Mouse (Mus musculus) cerebral cortex, adult 2 months (tissue): Measurements from ENCODE around the gene A930009A15Rik.

Experiments
- WGBS: fragments of 180-500 bp; shearing (Covaris S2); methylation state at CpG from one replicate; pipeline ENCODE4 v1.1.7; 2018; 5-methylcytosine and 5-hydroxymethylcytosine counted together

A930009A15Rik gene

GRCm38 (mm10) chr10:115569712-115570491, at the start of gene A930009A15Rik:
TSS of gene A930009A15Rik (plus strand) at chr10:115569986.
- WGBS = 60% methylated on average over 15 of the region's 15 CpGs

- WGBS = 39% methylated on average over 17 of the region's 17 CpGs
These were observed 49.3 kb upstream of the A930009A15Rik start for GRCm38 (mm10) chr10:115520200-115521080.

GRCm38 (mm10) chr10:115521081-115521451, 48.7 kb upstream of the A930009A15Rik start:
- WGBS = 47% methylated on average over 4 of the region's 4 CpGs

DNA sequence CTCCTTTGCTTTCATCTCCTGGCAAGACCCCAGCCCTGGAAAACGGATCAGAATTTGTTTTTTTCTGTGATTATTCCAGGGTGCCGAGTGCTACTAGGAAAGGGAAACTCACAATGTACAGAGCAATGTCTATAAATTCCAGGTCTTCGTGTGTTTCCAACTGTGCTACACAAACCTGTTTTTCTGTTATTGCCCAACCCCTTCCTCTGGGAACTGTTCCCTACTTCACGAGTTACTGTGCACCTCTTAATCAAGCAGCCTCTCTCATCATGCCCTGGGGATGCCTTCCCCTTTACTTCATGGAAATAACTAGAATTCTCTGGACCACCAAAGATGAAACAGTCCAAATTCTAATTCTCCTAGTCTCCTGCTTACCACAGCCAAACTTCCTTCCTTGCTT, 40.9 kb upstream of the A930009A15Rik start:
- 68% methylated on average over 4 of the region's 4 CpGs for WGBS

- WGBS = 87% methylated on average over 12 of the region's 12 CpGs
These were observed 40.0 kb upstream of the A930009A15Rik start for GRCm38 (mm10) chr10:115529768-115530167.

- 79% methylated on average over 2 of the region's 2 CpGs for WGBS
These were observed 39.0 kb upstream of the A930009A15Rik start for GRCm38 (mm10) chr10:115530746-115531145.

DNA sequence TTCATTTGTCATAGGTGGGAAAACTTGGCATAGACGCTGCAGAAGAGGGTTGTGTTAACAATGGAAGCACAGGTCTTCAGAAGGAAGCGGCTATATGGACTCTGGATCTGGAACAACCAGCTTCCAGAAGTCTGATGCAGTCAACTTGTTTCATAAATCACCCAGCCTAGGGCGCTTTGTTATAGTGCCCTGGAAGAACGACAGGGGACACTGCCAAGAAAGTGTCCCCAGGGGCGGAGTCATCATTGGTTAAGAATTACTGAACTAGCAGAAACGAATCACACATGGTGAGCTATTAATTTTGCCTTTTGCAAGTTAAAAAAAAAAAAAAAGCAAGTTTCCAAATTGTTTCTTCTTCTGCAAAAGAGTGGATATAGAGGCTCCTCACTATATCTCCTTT, 26.9 kb upstream of the A930009A15Rik start:
- WGBS = 81% methylated on average over 6 of the region's 6 CpGs

DNA sequence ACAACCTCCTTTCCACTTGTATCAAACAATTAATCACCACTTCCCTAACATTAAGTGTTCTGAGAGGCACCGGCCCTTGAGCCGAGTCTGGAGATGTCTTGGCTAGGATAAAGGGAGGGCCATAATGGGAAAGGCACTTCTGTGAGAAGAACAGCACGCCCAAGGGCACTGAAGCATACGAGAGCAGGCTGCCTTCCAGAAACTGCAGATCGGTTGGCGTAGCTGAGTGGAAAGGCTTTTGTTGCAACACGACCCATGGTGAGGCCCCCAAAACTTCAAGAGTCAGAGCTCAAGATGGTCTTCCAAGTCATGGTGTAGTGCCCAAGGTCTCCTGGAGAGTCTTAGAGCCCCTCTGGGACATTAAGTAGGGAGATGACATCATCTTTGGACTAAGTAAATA, 19.5 kb upstream of the A930009A15Rik start:
- 65% methylated on average over 7 of the region's 7 CpGs for WGBS

DNA sequence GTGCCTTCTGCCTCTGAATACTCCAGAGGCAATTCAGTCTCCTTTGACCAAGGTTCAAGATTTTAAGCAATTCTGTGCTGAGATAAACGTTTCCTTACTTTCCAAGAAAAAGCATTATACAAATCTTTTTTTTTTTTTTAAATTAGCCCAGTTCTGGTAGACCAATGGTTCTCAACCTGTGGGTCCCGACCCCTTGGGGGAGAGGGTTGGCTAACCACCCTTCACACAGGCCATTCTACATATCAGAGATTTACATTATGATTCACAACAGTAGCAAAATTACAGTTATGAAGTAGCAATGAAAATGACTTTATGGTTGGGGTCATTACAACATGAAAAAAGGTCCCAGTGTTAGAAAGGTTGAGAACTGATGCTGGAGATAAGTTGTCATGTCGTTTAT, 18.7 kb upstream of the A930009A15Rik start:
- WGBS = 82% methylated on average over 3 of the region's 3 CpGs

GRCm38 (mm10) chr10:115553352-115554113, 16.3 kb upstream of the A930009A15Rik start:
- WGBS = 67% methylated on average over 11 of the region's 11 CpGs

DNA sequence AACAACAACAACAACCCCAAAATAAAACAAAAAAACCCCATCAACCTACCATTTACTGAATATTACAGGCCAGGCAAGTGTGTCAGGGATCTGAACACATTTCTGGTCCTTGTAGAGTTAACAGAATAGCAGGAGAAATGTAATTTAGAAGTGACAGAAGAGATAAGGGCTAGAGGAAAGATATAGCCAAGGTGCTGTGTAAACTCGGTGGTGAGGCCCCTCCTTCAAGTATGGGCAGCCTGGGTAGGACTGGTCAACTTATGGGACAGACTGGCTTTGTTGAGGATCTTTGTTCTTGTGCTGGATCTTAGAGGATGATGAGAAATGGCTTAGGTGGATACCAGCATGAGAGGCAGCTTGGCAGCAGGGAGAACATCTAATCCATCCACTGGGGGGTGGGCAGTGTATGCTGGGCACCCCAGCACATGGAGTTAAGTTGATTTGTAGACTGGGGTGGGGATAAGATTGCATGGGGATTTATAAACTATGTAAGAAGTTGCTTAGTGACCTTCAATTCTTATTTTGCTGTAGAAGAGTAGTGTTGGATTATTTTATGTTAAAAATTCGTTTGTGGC, 14.5 kb upstream of the A930009A15Rik start:
- WGBS = 51% methylated on average over 2 of the region's 2 CpGs

DNA sequence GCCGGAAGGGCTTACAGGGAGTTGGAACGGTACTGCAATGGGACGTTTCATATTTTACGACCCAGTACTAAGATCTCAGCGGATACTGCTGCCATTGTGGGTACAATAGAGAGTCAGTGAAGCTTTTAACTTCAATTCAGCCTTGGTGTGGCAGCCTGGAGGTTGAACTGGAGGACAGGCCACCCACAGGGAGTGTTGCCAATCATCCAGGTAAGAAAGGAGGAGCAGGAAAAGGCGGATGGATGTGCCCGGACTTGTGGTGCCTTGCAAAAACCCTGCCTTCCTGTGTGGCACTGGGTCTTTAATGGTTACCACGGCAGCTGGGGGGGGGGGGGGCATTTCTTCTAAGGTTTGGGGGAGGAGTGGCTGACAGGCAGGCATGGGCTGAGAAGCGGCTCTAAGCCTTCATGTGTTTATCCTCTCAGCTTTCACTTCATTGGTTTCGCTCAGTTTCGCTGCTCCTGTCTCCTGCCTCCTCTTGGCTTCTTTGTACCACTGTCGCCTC, 13.0 kb upstream of the A930009A15Rik start:
- WGBS = 42% methylated on average over 12 of the region's 12 CpGs

GRCm38 (mm10) chr10:115561136-115561880, 8.5 kb upstream of the A930009A15Rik start:
- WGBS = 50% methylated on average over 12 of the region's 12 CpGs

GRCm38 (mm10) chr10:115562911-115563686, 6.7 kb upstream of the A930009A15Rik start:
- 85% methylated on average over 4 of the region's 4 CpGs for WGBS

GRCm38 (mm10) chr10:115563961-115564360, 5.8 kb upstream of the A930009A15Rik start:
- 75% methylated on average over 5 of the region's 5 CpGs for WGBS

- 59% methylated on average over 2 of the region's 2 CpGs for WGBS
These were observed 791 bp downstream of the A930009A15Rik start for GRCm38 (mm10) chr10:115570577-115570976.

DNA sequence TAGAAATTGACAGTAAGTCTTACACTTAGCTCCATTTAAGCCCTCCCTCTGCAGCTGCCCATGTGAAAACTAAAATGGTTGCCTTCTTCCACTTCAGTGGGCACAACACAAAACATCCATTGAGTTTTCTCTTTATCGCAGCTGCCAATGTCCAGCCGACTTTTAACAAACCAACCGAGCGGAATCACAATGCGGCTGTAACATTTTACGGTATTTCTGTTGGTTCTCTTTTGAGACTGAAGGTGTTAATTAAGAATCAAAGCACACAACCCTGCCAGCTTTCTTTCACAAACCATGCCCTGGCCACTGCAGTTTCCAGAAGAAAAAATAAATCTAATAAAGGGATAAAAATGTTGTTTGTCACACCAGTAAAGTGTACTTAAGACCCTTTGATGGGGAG, 1.5 kb downstream of the A930009A15Rik start:
- 33% methylated on average over 6 of the region's 6 CpGs for WGBS

DNA sequence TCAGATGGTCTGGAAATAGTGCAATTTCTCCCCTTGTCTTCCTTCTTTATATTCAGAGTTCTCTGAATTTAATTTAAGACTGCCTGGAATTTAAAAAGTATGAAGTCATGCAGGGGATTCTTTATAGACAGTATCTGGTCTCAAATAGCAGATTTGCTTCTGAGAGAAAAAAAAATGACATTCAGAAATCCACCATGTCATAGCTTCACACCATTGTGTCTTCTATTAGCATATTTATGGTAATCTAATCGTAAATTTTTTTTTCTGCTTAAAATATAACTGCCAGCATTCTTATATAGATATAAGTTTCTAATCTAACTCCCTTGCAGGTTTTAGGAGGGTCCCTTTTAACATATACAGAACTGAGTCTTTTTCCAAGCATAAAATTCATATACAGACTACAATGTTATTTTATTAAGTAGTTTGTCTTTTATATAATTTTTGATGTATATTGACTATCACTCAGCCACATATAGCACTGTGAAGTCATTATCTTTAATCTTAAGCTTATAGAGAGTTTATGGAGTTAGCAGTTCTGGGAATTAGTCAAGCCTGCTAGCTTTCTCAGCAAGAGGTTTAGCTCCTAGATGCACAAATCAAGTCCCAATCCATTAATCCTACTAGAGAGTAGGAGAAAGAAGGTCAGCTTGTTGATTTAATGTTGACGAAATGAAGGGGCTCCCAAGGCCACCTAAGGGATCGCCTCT, 2.1 kb downstream of the A930009A15Rik start:
- 37% methylated on average over 3 of the region's 3 CpGs for WGBS

DNA sequence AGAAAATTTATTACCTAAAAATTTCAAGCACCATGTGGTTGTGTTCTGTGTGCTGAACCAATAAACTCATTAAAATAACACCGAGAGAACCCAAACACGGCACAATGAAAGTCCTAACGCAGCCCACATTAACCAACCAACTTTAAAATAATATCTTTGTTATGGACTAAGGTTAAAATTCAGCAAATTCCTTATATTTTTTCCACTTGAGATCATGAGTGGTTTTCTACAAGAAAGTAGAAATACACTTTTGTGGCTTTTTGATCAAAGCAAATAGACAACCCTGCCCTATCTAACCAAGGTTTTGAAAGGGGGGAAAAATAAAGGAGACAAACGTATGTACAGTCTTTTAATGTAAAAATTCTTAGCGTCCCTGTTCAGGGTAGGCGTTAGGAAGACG, 9.3 kb downstream of the A930009A15Rik start:
- 74% methylated on average over 7 of the region's 7 CpGs for WGBS
